Mouse (Mus musculus): ENCODE data around the gene Kirrel.

DNA sequence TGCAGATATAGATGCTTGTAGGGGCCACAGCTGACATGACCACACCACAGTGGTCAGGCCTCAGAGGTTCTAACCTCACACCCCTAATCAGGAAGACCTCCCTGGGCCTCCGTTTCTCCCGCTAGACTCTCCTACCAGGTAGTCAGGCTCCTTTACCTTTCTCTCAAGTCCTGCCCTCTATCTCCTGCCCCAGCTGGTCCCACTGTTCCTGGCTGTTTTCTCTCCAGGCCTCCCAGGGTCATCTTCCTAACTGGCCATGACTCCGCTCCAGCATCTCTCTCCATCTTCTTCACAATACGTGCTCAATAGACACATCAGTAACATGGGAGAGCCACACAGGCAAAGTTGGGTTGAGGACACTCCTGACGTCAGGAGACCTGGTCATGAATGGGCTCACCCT lies 12.9 kb downstream of the Kirrel start:
- TF ChIP-seq CTCF (IDR thresholded peaks at IDR 0.05; ENCODE audit: low read depth) (no peak), EP300 (optimal IDR thresholded peaks at IDR 0.05) (no peak)

Data from stomach, postnatal 0 days (tissue).